Mouse (Mus musculus) CD4-positive, CD25-positive, alpha-beta regulatory T cell, adult 2 months (primary cell): ENCODE measurements at regions not wholly inside any gene's neighbourhood (a gene's known extent, or its start where the extent isn't known, plus 50 kb on each side); places are given as distances from the start of the nearest gene placed in this dataset.
A peak's percentile ranks its signal among the peaks of the same experiment; 100 is the strongest.

ENCODE experiments used
- DNase-seq: peaks from one replicate; pipeline ENCODE4 v3.0.0-alpha.2; 2012; ENCODE audit warnings: low read depth, low spot score

DNA sequence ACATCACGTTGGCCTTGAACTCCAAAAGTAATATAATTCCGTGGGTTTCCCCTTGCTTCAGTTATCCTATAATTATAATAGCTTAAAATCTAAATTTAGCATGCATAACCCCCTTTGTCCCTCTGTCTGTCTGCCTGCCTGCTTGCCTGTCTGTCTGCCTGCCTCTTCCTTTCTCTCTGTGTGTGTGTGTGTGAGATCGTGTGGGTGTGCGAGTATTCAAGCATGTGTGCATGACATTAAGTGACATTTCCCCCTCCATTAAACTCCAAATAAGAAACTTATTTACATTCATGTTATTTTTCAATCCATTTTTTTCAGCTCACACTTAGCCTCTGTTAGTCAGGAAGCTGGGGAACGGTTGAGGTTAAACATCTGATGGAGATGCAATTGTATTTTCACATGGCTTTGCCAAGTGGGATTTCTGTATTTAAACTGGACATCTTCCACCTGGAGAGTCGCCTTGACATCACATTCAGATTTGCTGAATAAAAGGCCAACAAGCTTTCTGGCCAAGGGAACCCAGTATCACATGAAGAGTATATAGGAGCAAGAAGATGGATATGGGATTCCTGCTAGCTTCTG lies 130.8 kb upstream of the Map3k1 start:
- DNase-seq = no peak

DNA sequence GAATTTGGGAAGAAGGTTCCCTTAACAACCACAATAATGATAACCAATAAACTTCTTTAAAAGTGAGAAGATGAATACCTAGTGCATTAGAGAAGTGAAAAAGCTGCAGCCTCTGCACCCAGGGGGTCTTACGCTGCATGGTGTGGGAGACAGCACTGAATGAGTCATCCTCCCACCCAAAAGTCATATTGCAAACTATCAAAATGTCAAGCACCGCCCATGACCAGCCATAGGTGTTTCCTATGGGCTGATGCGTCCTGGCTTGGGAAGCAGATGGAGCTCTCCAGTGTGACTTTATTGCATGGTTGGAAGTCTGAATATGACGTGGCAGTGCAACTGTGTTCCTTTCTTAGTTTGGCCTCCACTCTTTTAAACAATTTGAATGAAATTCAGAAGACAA lies 131.5 kb upstream of the Map3k1 start:
- DNase-seq = no peak

DNA sequence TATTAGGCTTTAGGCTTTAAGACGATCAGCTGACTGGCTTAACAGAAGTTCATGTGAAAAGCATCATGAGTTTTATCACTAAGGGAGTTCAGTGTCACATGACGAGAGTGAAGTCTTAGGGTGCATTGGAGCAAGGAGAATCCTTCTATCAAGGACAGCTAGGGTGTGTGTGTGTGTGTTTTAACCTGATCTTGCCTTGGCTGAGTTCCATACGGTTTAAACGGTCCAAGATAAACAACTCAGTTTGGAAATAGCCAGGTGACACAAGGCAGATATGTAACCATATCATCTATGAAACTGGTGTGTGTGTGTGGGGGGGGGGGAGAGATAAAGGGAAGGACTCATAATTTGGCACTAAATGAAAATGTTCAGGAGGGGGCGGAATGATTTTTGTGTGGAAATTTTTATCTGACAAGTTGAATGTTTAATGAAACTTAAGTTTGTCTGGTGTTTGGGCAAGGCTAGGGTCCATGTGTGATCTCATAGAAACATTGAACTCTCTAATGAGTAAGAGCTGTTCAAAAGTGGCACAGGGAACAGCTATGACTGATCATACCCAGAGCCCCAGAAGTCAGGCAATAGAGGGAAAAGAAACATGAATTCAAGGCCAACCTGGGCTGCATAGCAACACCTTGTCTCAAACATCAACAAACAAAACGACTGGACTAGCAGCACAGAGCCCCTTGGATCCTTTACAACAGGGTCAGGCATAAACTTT lies 132.2 kb upstream of the Map3k1 start:
- DNase-seq = no peak

DNA sequence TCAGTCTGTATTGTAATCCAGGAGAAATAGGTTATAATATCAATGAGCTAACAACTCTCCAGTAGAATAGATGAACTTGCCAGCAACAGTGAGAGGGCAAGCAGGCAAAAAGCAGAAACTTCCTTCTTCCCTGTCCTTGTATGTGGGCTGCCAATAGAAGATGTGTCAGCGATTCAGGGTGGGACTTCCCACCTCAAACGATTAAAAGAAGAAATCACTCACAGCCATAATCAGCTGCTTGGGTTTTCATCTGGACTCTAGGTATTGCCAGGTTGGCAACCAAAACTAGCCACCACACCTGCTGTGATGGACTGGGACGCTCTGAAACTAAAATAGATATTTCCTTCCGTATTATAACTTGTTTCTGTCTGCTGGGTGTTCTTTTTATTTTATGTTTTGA lies 133.2 kb upstream of the Map3k1 start:
- no peak for DNase-seq

DNA sequence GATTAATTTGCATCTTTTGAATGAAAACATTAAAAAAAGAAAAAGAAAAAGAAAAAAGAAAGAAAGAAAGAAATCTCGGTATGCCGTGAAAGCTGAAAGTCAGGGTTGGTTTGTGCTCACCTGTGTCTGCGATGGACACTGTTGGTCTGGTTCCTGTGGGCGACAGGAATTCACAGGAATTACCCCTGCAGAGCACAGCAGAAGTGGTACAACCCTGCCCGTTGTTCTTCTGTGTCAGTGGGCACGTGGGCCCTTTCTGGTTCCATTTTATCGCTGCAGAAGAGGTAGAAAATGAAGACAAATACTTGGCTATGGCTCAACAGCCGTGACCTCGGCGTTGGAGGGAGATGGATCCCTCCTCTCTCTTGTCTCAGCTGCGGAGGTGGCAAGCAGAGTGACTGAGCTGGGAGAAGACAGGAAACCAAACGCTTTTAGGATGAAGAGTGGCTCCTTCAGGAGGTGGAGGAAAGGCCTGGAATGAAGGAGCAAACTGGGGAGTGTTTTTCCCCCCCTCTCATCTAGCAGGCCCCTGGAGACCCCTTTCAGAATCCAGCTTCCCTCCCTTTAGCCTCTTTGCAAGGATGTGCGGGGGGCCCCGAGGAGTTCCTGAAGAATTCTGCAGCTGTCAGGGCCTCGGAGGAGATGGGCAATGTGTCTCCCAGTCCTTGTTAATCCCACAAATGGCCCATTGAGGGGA lies 134.7 kb upstream of the Map3k1 start:
- no peak for DNase-seq

DNA sequence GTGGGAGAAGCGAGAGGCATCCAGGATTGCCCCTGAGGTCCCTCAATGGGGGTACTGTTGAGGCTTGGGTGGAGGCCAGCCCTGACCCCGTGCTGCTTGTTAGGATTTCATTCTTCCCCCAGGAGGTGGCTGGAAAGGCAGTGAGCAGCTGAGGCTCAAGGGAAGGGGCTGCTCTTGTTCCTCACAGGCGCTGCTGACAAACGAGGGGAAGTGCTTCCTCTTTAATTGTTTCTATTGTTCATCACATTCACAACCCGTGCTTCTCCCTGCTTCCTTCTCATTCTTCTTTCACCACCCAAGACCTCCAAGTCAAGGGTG lies 135.3 kb upstream of the Map3k1 start:
- DNase-seq = no peak

DNA sequence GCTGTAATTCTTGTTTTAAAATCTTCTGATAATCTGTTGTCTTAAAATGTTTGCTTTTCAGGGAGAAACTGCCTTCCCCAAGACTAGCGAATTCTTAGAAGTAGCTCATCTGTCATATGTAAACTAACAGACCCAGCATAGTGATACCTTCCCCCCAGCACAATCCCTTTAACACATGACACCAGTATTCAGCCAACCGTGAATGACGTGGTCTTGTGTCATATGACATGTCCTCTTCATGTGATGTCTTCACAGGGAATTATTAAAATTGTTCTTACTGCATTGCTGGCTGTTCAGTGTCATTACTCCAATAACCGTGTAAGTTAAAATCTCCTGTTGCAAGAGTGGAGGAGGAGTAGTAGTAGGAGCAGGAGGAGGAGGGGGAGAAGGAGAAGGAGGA lies 137.5 kb upstream of the Map3k1 start:
- no peak for DNase-seq

DNA sequence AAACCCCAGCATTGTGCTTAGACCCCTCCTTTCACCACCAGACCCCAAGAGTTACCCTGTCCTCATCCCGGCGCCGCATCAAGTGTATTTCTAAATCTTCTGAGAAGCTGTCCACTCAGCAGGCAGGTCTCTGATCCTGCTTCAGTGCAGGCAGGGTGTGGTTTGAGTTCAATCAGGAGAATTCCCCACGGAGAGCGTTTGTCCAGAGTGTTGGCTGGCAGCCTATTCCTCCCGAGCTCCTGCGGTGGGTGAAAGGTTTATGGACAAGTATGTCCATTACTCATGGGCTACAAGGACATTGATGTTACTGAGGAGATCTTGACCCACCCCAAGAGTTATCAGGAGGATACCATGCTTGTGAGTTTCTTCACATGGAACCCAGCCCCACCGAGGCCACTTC lies 138.0 kb upstream of the Map3k1 start:
- no peak for DNase-seq

DNA sequence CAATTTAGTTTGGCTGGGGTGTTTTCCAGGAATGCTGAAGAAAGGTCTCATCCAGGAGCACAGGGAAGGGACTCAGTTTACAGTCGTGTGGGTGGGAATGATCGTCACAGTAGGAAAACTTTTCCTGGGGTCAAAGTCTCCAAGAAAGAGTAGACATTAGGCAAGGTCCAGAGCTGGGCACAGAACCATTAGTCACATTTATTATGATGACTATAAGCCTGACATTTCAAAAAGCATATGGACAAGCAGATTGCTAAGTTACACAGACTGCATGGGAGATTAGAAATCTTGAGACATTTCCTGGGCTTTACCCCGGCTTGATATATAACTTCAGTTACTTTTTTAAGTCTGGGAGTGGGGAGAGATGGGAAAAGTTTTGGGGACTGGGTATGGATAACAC lies 139.6 kb upstream of the Map3k1 start:
- DNase-seq = no peak

DNA sequence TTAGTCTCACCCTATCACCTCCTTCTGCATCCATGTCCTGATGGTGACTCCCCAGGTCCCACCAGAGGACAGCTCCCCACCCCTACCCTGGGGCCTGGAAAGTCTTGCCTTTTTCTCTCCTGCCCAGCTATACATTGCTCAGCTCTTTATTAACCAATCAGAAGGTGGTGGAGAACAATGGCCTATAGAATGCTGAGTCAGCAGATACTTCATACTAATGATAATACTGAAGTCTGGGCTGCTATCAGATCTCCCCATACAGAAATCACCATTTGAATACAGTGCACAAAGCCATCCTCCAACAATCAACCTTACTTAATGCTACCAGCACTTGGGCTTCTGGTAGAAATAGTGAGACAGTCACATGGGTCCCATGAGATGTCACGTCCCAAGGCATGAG lies 141.2 kb upstream of the Map3k1 start:
- DNase-seq = no peak

DNA sequence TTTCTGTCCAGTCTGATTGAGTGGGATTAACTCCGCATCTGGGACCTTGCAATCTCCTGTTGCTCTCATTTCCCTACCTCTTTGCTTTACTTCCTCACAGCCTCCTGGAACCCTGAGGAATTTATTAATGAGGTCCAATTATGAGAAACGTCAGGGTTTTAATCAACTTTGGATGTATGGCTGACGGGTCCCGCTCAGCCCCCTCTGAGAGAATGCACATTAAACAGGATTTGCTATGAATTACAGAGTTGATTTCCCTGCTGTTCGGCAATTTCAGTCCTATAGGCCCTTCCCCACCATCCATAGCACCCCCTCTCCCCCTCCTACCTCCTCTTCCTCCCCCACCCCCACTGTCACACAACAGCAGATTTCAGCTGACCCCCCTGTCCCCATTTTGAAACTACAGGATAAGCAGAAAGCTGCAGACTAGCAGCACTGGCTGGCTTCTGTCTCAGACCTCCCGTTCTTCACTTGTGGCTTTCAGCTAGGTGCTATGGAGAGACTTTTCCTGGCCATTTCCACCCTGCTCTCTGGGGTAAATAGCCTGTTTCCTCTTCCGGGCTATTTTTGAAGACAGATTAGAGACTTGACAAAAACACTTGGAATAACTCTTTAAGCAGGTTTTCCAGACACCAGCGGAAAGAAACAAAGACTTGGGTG lies 145.2 kb upstream of the Map3k1 start:
- no peak for DNase-seq

DNA sequence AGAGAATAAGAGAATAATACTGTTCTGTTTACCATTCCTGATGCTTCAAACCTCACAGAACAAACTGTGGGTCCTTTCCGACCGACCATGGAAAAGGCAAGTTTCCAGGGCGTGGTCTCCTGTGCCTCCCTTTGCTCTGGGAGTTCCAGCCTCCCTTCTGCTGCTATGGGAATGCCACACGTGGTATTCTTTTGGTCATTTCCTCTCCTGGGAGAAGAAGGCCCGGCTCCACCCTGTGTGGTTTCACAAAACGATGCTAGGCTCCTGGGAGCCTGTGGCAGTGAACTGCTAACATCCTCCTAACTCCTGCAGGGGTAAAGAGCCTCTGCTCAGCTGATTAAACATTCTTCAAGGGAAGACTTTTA lies 145.7 kb upstream of the Map3k1 start:
- DNase-seq = no peak

DNA sequence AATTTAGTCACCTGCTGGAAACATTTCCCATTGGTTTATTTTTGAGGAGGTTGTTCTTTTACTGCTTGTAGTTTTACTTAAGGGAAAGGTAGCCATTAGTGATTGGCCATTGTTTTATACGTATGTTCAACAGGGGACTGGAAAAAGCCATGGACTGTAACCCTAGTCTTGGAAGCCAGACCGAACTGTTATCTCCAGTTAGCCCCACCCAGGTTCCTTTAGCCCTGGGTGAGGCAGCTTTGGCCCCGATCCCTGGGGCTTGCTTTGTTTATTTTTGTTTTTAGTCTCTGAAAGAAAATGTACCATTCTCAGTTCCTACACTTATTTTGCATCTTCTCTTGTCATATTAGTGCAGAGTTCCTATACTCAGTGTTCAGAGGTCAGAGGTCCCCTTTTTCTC lies 148.3 kb upstream of the Map3k1 start:
- DNase-seq = no peak

DNA sequence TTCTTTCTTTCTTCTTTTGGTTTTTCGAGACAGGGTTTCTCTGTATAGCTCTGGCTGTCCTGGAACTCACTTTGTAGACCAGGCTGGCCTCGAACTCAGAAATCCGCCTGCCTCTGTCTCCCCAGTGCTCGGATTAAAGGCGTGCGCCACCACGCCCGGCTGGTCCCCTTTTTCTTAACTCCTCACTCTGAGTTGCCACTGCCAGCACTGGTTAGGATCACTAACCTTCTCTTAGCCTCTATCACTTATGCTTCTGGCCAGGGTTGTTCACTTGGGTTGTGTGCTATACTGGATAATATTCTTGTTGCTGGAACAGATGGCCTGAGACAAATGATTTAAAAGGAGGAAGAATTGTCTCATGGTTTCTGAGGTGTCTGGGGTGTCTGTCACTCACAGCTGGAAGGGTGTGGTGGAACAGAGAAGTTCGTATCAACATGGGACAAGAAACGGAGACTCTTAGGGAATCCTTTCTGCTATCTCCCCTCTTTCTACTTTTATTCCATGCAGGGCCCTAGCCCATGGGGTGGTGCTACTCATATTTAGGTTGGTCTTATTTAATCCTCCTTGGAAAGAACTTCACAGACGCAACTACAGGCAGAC lies 149.0 kb upstream of the Map3k1 start:
- no peak for DNase-seq

DNA sequence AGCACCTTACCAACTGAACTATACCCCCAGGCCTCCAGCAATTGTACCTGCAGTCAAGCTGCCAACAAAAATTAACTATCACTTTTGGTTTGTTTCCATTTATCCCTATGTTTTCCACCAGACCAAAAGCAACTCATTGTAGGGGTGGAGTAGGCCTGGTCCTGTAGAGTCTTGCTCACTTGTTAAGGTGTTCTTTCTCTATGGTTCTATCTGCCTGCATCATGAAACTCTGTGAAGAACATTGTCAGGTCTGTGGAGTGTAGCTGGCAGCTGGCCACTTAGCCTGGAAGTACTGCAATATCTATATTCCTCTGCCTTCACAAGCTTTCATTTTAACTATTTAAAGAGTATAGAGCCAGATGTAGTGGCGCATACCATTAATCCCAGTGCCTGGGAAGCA lies 149.6 kb upstream of the Map3k1 start:
- no peak for DNase-seq

DNA sequence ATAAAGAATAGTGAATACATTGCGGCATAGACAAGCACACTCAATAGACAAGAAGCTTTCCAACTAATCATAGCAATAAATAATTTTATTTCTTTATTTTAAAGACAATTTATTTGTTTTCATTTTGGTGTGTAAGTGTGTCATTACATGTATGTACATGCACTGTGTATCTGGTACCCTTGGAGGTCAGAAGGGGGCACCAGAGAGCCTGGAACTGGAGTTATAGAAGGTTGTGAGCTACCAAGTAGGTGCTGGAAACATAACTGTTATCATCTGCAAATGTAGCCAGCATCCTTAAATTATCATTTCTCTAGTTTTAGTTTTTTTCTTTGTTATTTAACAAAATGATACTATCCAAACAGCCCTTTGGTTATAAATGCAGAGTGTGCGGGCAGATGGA lies 151.2 kb upstream of the Map3k1 start:
- peak; percentile 49 for DNase-seq

DNA sequence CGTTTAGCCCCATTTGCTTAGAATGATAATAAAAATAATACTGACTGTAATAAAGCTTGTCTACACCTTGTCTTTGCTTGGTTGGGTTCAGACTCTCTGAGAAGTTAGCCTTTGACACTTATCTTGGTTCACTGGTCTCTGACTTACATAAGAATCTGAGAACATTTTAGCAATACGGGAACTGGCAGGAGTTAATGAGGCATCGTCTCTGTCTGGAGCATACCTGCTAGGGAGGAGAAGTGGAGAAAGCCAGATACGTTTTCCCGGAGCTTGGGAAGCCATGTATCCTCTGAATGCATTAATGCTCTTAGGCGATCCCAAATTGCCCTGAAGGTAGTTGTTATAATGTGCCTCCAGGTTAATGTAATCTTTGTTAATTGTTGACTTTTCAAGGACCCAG lies 152.6 kb upstream of the Map3k1 start:
- no peak for DNase-seq

DNA sequence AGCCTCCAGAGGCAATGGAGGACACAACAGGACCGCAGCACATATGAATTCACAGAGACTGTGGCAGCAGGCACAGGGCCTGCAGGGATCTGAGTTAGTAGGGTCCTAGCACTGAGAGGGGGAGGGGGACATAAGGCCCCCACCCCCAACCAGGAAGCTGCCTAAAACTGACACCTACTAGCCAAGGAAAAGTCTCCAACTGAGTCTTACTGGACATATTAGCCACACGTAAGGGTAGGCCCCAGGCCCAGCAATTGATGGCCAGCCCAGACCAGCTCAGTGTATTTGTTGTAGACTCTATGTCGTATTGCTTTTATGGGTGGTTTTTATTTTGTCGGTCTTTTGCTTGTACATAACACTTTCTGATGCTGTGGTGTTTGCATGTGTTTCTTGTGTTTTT lies 153.4 kb upstream of the Map3k1 start:
- DNase-seq = no peak

DNA sequence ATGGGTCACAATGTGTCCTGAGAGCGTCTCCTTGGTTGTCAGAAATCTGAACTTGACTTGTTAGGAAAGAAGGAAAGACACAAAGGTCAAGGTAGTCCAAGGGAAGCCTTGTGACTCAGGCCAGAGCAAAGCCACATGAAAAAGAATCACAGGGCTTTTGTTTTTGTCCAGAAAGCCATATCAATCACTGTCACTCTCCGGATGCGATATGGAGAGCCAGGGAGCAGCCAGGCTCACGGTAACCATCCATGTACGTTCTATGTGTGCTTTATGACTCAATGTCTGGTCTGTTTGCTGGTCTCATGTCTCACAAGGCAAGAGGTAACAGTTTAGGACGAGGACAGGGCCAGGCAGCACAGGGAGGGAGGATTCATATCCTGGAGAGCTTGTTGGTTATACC lies 157.3 kb upstream of the Map3k1 start:
- DNase-seq = no peak

DNA sequence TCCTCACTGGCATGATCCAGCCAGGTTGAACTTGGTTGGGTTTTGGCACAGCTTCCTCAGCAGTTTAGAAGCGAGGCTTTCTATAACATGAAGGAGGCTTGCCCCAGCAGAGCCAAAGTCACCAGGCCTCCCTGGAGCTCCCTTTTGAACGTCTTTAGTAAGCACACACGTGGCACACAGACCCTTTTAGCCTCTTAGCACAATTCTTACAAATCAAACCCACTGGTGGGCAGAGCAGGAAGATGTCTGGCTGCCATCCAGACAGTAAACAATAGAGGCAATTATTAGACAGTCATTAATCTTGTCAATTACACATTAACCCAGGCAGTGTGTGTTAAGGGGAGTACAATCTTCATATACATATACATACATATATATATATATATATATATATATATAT lies 157.8 kb upstream of the Map3k1 start:
- no peak for DNase-seq

DNA sequence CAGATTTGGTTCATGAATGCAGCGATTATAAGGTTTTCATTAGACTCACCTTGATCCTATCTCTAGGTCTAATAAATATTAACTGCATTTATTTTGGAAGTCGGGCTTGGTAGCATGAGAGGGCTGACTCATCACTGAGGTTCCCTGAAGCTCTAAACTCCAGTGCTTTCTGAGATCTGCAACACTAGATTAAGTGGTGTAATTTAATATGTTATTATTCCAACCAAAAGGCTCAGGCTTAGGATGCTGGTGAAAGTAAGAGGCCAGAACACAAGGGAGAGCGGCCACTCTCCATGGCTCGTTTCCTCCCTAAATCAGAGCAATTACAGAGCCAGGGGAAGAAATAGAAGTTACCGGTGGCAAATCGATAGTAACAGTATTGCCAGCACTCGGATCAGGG lies 159.4 kb upstream of the Map3k1 start:
- no peak for DNase-seq

DNA sequence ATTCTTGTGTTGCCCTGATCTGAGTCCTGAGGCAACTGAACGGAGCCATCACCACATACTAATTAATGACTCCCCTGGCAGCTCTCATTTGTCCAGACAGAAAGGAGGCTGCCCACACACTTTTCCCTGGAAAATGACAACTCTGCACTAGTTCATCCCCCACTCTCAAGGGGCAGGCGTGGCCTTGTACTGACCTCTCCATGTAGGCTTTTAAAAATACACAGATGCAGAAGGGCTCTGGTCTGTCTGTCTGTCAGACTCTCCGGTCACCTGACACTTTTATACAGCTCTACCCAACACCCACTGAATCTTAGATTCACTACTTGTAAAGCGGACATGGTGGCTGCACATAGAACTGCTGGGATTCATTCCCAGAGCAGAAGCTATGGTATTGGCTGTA lies 165.5 kb upstream of the Map3k1 start:
- no peak for DNase-seq

DNA sequence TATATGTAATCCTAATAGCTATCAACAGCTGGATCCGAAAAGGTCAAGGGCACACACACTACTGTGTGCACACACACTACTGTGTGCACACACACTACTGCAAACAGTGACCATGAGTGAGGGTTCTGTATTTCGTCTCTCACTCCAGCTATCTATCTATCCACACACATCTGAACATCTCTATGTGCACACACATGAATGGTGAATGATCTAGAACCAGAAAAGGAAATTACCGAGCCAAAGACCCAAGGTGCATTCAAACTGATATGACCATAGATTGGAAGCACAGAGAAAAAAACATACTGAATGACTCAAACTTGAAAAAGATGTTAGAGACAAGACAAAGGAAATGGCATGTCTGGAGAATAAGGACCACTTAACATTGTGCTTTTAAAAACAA lies 166.8 kb upstream of the Map3k1 start:
- no peak for DNase-seq
